Mouse (Mus musculus): ENCODE data around the gene Aloxe3. TPM values are rescaled to one million over a fixed set of nuclear protein-coding genes. Genes with fewer than 3 reads are reported as not detected.
A peak's percentile ranks its signal among the peaks of the same experiment; 100 is the strongest.

Gene Aloxe3
- polyA plus RNA-seq, 1 experiment: 0.14 TPM

- TF ChIP-seq MAX (IDR thresholded peaks at IDR 0.05): no peak
- TF ChIP-seq MYOD1 (IDR thresholded peaks at IDR 0.05; ENCODE audit: control insufficient read depth, insufficient read length, low read depth): no peak
- TF ChIP-seq MYOG (IDR thresholded peaks at IDR 0.05; ENCODE audit: control insufficient read depth, extremely low read depth, insufficient read length): no peak
- no peak for TF ChIP-seq FOSL1 (IDR thresholded peaks at IDR 0.05; ENCODE audit: insufficient read depth, low read length, poor library complexity, severe bottlenecking)
- peak; percentile 57 for TF ChIP-seq USF1 (IDR thresholded peaks at IDR 0.05; ENCODE audit: low read depth)
- TF ChIP-seq CEBPB (IDR thresholded peaks at IDR 0.05; ENCODE audit: low read depth): peak; percentile 13
- TF ChIP-seq CTCF (IDR thresholded peaks at IDR 0.05; ENCODE audit: control insufficient read depth, insufficient read depth, insufficient read length): peak; percentile 32
- Histone ChIP-seq H3K4me3 (ENCODE audit: insufficient read depth, poor library complexity, severe bottlenecking) (peak overlapping the region; percentile 35), H3ac (ENCODE audit: control insufficient read depth, insufficient read length, low read depth) (peak overlapping the region; percentile 52)
These were observed 450 bp upstream of the Aloxe3 start for GRCm38 (mm10) chr11:69125041-69125851.

GRCm38 (mm10) chr11:69125919-69126705 lies 416 bp downstream of the Aloxe3 start:
- Histone ChIP-seq H3K79me3 (ENCODE audit: low read depth) (no peaks in the 10 kb centered on the region), H3K79me2 (ENCODE audit: control insufficient read depth, insufficient read depth) (no peaks in the 10 kb centered on the region), H3K4me3 (ENCODE audit: insufficient read depth, poor library complexity, severe bottlenecking) (peak overlapping the region; percentile 35), H3K27me3 (ENCODE audit: control insufficient read depth, insufficient read depth, insufficient read length) (no peaks in the 10 kb centered on the region), H3K36me3 (ENCODE audit: control insufficient read depth, insufficient read depth) (no peaks in the 10 kb centered on the region), H3ac (ENCODE audit: control insufficient read depth, insufficient read length, low read depth) (peak overlapping the region; percentile 37)
- no peak for TF ChIP-seq MAX (IDR thresholded peaks at IDR 0.05)
- TF ChIP-seq USF1 (IDR thresholded peaks at IDR 0.05; ENCODE audit: low read depth): no peak
- no peak for TF ChIP-seq MYOG (IDR thresholded peaks at IDR 0.05; ENCODE audit: control insufficient read depth, extremely low read depth, insufficient read length)
- TF ChIP-seq FOSL1 (IDR thresholded peaks at IDR 0.05; ENCODE audit: insufficient read depth, low read length, poor library complexity, severe bottlenecking): no peak
- no peak for TF ChIP-seq CTCF (IDR thresholded peaks at IDR 0.05; ENCODE audit: control insufficient read depth, insufficient read depth, insufficient read length)
- no peak for TF ChIP-seq MYOD1 (IDR thresholded peaks at IDR 0.05; ENCODE audit: control insufficient read depth, insufficient read length, low read depth)
- no peak for TF ChIP-seq CEBPB (IDR thresholded peaks at IDR 0.05; ENCODE audit: low read depth)

More at GRCm38 (mm10) chr11:69125041-69125851, 450 bp upstream of the Aloxe3 start:
- Histone ChIP-seq H3K79me3 (ENCODE audit: low read depth) (no peaks in the 10 kb centered on the region), H3K36me3 (ENCODE audit: control insufficient read depth, insufficient read depth) (no peaks in the 10 kb centered on the region), H3K27me3 (ENCODE audit: control insufficient read depth, insufficient read depth, insufficient read length) (no peaks in the 10 kb centered on the region), H3K79me2 (ENCODE audit: control insufficient read depth, insufficient read depth) (no peaks in the 10 kb centered on the region)

DNA sequence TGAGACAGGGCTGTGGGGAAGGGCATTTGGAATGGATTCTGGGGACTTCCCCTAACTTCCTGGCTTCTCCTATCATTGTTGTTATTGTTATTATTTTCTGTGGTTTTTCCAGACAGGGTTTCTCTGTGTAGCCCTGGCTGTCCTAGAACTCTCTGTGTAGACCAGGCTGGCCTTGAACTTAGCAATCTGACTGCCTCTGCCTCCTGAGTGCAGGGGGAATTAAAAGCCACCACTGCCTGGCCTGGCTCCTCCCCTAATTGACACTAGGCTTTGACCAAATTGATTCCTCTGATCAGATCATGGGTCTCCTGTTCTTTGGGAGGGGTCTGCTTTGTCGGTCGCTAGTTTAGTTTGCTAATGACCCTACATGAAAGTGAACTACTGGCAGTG lies 1.0 kb downstream of the Aloxe3 start:
- H3ac ChIP-seq (ENCODE audit: control insufficient read depth, insufficient read length, low read depth): no peak overlapping the region
- TF ChIP-seq USF1 (IDR thresholded peaks at IDR 0.05; ENCODE audit: low read depth) (no peak), FOSL1 (IDR thresholded peaks at IDR 0.05; ENCODE audit: insufficient read depth, low read length, poor library complexity, severe bottlenecking) (no peak), MYOG (IDR thresholded peaks at IDR 0.05; ENCODE audit: control insufficient read depth, extremely low read depth, insufficient read length) (no peak), CEBPB (IDR thresholded peaks at IDR 0.05; ENCODE audit: low read depth) (no peak), MYOD1 (IDR thresholded peaks at IDR 0.05; ENCODE audit: control insufficient read depth, insufficient read length, low read depth) (no peak), CTCF (IDR thresholded peaks at IDR 0.05; ENCODE audit: control insufficient read depth, insufficient read depth, insufficient read length) (no peak), MAX (IDR thresholded peaks at IDR 0.05) (no peak)
- H3K4me3 ChIP-seq (ENCODE audit: insufficient read depth, poor library complexity, severe bottlenecking): no peak overlapping the region
- no peaks in the 10 kb centered on the region for H3K79me3 ChIP-seq (ENCODE audit: low read depth)
- H3K36me3 ChIP-seq (ENCODE audit: control insufficient read depth, insufficient read depth): no peaks in the 10 kb centered on the region
- no peaks in the 10 kb centered on the region for H3K27me3 ChIP-seq (ENCODE audit: control insufficient read depth, insufficient read depth, insufficient read length)
- H3K79me2 ChIP-seq (ENCODE audit: control insufficient read depth, insufficient read depth): no peaks in the 10 kb centered on the region

- Histone ChIP-seq H3K27me3 (ENCODE audit: control insufficient read depth, insufficient read depth, insufficient read length) (no peaks in the 10 kb centered on the region), H3K79me3 (ENCODE audit: low read depth) (no peaks in the 10 kb centered on the region), H3ac (ENCODE audit: control insufficient read depth, insufficient read length, low read depth) (no peak overlapping the region), H3K79me2 (ENCODE audit: control insufficient read depth, insufficient read depth) (no peaks in the 10 kb centered on the region), H3K36me3 (ENCODE audit: control insufficient read depth, insufficient read depth) (no peaks in the 10 kb centered on the region), H3K4me3 (ENCODE audit: insufficient read depth, poor library complexity, severe bottlenecking) (no peak overlapping the region)
- no peak for TF ChIP-seq CEBPB (IDR thresholded peaks at IDR 0.05; ENCODE audit: low read depth)
- TF ChIP-seq MYOG (IDR thresholded peaks at IDR 0.05; ENCODE audit: control insufficient read depth, extremely low read depth, insufficient read length): no peak
- no peak for TF ChIP-seq CTCF (IDR thresholded peaks at IDR 0.05; ENCODE audit: control insufficient read depth, insufficient read depth, insufficient read length)
- TF ChIP-seq USF1 (IDR thresholded peaks at IDR 0.05; ENCODE audit: low read depth): no peak
- TF ChIP-seq MYOD1 (IDR thresholded peaks at IDR 0.05; ENCODE audit: control insufficient read depth, insufficient read length, low read depth): no peak
- no peak for TF ChIP-seq FOSL1 (IDR thresholded peaks at IDR 0.05; ENCODE audit: insufficient read depth, low read length, poor library complexity, severe bottlenecking)
- TF ChIP-seq MAX (IDR thresholded peaks at IDR 0.05): no peak
These were observed 2.9 kb downstream of the Aloxe3 start for GRCm38 (mm10) chr11:69128426-69129122.

DNA sequence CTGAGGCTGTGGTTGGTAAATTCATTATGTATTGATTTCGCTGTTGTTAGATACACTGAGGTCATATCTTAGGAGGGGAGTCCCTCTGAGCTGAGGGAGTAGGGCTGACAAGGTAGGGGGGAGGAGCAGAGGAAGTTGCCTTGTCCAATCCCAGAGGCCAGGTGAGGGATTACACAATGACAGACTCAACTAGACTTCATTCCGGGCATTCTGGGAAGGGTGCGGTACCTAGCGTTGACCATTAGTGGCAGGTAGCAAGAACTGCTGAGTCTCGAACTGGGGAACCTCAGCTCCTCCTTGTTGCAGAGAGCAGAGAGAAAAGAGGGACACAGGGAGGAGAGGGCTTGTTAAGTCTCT lies 7.8 kb downstream of the Aloxe3 start:
- Histone ChIP-seq H3K4me3 (ENCODE audit: insufficient read depth, poor library complexity, severe bottlenecking) (no peak overlapping the region), H3K79me3 (ENCODE audit: low read depth) (no peaks in the 10 kb centered on the region)
- TF ChIP-seq MYOG (IDR thresholded peaks at IDR 0.05; ENCODE audit: control insufficient read depth, extremely low read depth, insufficient read length): no peak
- no peak for TF ChIP-seq USF1 (IDR thresholded peaks at IDR 0.05; ENCODE audit: low read depth)
- TF ChIP-seq MAX (IDR thresholded peaks at IDR 0.05): no peak

More for the DNA sequence above, 7.8 kb downstream of the Aloxe3 start:
- H3K36me3 ChIP-seq (ENCODE audit: control insufficient read depth, insufficient read depth): no peaks in the 10 kb centered on the region
- no peak overlapping the region for H3ac ChIP-seq (ENCODE audit: control insufficient read depth, insufficient read length, low read depth)
- no peaks in the 10 kb centered on the region for H3K79me2 ChIP-seq (ENCODE audit: control insufficient read depth, insufficient read depth)
- no peaks in the 10 kb centered on the region for H3K27me3 ChIP-seq (ENCODE audit: control insufficient read depth, insufficient read depth, insufficient read length)

All from C2C12 (cell line).